Mouse (Mus musculus) v-Abl transformed pro-B cells (cell line): ENCODE data around the gene Tdpoz3.
"Not testable (repeated sequence)": the region's sequence is repeated elsewhere in the genome, so short reads cannot be mapped to it uniquely, and the experiment has no call there.

Experiments
- in situ Hi-C, 2 experiments: fragments of 400-800 bp; cut with MboI; formaldehyde crosslinking; loops; one replicate each; pipeline ENCODE4 v1.15.1; 2025; ENCODE audit not compliant: unreplicated experiment in 2 of 2

Gene Tdpoz3

DNA sequence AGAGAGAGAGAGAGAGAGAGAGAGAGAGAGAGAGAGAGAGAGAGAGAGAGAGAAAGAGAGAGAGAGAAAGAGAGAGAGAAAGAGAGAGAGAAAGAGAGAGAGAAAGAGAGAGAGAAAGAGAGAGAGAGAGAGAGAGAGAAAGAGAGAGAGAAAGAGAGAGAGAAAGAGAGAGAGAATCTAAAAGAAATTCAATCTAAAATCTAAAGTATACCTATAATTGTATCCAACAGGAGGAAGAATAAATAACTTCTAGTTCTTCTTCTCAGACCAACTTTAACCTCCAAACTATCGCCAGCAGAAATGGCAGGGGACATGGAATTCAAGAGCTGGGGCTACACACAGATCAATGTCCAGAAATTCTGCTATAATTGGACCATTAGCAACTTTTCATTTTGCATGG is at the start of gene Tdpoz3:
Gene Tdpoz3, plus strand, starts transcription at position 301 of the 400 bp plus-strand sequence.
- in situ Hi-C loops, result not testable (repeated sequence)

DNA sequence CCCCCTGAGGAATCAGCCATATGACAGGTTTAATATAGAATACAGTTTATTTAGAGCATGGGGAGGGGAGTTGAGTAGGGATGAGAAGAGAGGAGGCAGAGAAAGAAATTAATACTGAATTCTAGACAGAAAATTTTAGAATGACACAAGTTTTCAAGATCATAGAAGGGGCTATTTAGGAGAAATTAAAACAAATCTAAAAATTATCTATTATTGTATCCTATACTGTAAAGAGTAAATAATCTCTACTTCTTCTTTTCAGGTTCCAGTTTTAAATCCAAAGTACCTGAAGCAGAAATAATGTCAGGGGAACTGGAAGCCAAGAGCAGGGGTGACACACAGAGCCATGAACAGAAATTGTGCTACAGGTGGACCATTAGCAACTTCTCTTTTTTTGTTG is 29.7 kb upstream of the Tdpoz3 start, which contains the start of gene Tdpoz4:
Gene Tdpoz4, plus strand, starts transcription at position 301 of the 400 bp plus-strand sequence.
- in situ Hi-C loops, result not testable (repeated sequence)

DNA sequence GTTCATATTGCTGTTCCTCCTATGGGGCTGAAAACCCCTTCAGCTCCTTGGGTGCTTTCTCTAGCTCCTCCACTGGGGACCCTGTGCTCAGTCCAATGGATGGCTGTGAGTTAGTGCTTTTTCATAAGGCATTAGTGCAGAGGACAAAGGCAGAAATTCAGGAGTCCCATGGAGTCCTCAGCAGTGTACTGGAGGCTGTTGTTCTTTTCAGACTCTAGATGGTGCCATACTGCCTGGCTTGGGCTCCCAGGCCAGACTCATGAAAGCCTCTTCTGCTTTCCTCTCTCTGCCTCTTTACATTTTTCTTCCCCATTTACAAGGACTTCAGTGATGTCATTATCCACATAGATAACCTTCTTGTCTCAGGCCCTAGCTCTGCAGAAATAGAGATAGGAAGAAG is 12.5 kb upstream of the Tdpoz3 start:
- in situ Hi-C loops, result loop anchor here in 1 of 2 experiments (5.0 kb wide), 1 partner anchor 201 kb away; no protein-coding TSS in a partner anchor

DNA sequence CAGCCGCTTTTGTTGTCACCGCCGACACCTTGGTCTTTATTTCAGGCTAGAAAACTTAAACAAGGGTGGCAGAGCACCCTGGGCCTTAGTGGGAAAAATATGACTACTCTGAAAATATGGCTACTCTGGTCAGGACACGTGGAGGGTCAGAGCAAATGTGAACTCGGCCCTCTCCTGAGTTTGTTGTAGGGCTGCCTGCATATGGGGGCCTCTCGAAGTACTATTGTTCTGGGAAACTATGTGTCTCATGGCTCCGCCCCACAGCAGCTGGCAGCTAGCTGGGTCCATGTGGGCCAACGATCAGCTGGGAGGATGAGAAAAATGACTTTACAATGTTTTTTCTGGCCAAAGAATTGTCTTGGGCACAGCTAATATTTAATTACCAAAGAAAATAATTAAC is 33.1 kb downstream of the Tdpoz3 start:
- in situ Hi-C loops, result not testable (repeated sequence)

DNA sequence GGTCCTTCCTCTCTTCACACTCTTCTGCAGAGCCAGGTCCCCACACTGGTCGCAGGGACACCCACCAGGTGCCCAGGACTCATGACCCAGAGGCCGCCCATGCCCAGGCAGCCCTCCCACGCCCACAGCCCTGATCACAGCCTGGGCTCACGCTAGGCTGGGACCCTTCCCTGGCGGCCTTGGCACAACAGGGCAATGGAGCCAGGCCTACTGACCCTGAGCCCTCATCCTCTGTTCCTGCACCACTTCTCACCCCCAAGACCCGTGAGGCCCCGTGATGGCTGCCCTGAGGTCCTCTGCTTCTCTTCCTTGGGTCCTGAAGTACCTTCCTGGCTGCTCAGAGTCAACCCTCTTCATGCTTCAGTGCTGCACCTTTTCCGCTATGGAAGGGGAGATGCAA is 44.8 kb downstream of the Tdpoz3 start:
- in situ Hi-C loops, result not testable (repeated sequence)
